11 mouse cellular contexts compared by ENCODE assay signal in genomic region chr1:142605224-142605623, GRCm38 (mm10).
"Had no signal": no experiment of that assay in that cellular context is flagged by ENCODE, and none has a peak within 500 bp of the region (broad histone marks: within the 10 kb centered on the region; RNA-seq: fewer than 3 reads in every experiment).

No protein-coding gene starts in this region.

- H3K27me3 ChIP-seq: limb, embryonic 13.5 days; midbrain, embryonic 12.5 days had no signal

- H3K4me1 ChIP-seq: limb, embryonic 13.5 days; midbrain, embryonic 12.5 days had no signal

- H3K4me3 ChIP-seq: layer of hippocampus, adult 2 months; limb, embryonic 13.5 days; midbrain, embryonic 12.5 days had no signal

- ATAC-seq: midbrain, embryonic 16.5 days had no signal

- H3K27ac ChIP-seq: layer of hippocampus, adult 2 months; limb, embryonic 13.5 days; liver, embryonic 14.5 days; midbrain, embryonic 12.5 days had no signal

- DNase-seq: kidney, postnatal 10 days; kidney, postnatal 4 days; left cerebral cortex, postnatal 4 days; lung, adult 18-20 months; right cerebral cortex, postnatal 14 days; thymus, postnatal 4 days had no signal

- H3K9ac ChIP-seq: limb, embryonic 13.5 days; liver, embryonic 14.5 days; midbrain, embryonic 12.5 days had no signal

- H3K36me3 ChIP-seq: limb, embryonic 13.5 days; midbrain, embryonic 12.5 days had no signal

- H3K4me2 ChIP-seq: limb, embryonic 13.5 days; midbrain, embryonic 12.5 days had no signal

- H3K9me3 ChIP-seq: limb, embryonic 13.5 days; midbrain, embryonic 12.5 days had no signal
